Mouse (Mus musculus) olfactory bulb, adult 2 months (tissue): ENCODE measurements around the gene Alox12e. TPM values are rescaled to one million over a fixed set of nuclear protein-coding genes. Genes with fewer than 3 reads are reported as not detected.

Experiments
- H3K27ac ChIP-seq: fragments of 200-500 bp; 2 replicates; pipeline ENCODE4 v1.5.1; 2012; ENCODE audit warnings: low read depth, low read length; ENCODE audit not compliant: insufficient read depth
- H3K4me1 ChIP-seq: fragments of 200-500 bp; 2 replicates; pipeline ENCODE4 v1.6.1; 2012; ENCODE audit warnings: low read length; ENCODE audit not compliant: control insufficient read depth, insufficient read depth
- H3K4me3 ChIP-seq: fragments of 200-500 bp; 2 replicates; pipeline ENCODE4 v1.5.1; 2012; ENCODE audit warnings: mild to moderate bottlenecking, low read depth, low read length, moderate library complexity; ENCODE audit not compliant: insufficient read depth
- CTCF ChIP-seq: fragments of 200-500 bp; IDR thresholded peaks from 2 replicates; pipeline ENCODE4 v1.5.1; 2012; ENCODE audit warnings: low read depth, mild to moderate bottlenecking, low read length, moderate library complexity; ENCODE audit not compliant: insufficient read depth
- POLR2A ChIP-seq: fragments of 200-500 bp; IDR thresholded peaks from 2 replicates; pipeline ENCODE4 v1.6.1; 2012; ENCODE audit warnings: mild to moderate bottlenecking, low read depth, low read length, moderate library complexity; ENCODE audit not compliant: insufficient read depth
- WGBS: fragments of 180-500 bp; shearing (Covaris S2); methylation state at CpG from one replicate; pipeline ENCODE4 v1.1.7; 2018; 5-methylcytosine and 5-hydroxymethylcytosine counted together
- polyA plus RNA-seq: library from polyadenylated mRNA; stranded (reverse); fragments of >200 nt; gene quantifications from 2 replicates; pipeline ENCODE4 v1.2.4, GENCODE M21; 2012; ENCODE audit warnings: low replicate concordance; ENCODE audit not compliant: missing spikeins, insufficient read depth, insufficient read length

Gene Alox12e
- polyA plus RNA-seq, 1 experiment, result not detected

- 66% methylated on average over 1 of the region's 1 CpGs for WGBS
- H3K27ac ChIP-seq, result no peak overlapping the region
- H3K4me1 ChIP-seq, result no peaks in the 10 kb centered on the region; the same call in 1 of the 2 replicates
- TF ChIP-seq POLR2A (no peak), CTCF (no peak)
- no peak overlapping the region for H3K4me3 ChIP-seq
These were observed 56.0 kb downstream of the Alox12e start for GRCm38 (mm10) chr11:70266405-70266804.

DNA sequence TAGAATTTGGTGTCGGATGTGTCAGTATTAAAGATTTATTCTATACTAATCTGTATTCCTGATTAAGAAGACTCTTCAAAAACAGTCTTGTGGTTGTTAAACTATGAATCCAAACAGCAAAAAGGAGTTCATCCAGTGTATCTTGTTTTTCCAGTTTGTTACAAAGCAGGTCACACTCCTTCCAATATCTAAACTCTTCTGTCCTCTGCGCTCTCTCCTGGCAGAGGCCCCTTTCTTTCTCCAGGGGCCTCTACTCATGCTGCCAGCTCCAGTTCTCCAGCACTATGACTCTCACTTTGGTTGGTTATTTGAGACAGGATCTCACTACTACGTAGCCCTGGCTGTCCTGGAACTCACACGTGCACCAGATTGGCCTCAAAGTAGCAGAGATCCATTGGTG lies 56.6 kb downstream of the Alox12e start:
- no peak overlapping the region for H3K27ac ChIP-seq
- no peak overlapping the region for H3K4me3 ChIP-seq
- TF ChIP-seq CTCF (no peak), POLR2A (no peak)
- H3K4me1 ChIP-seq, result no peaks in the 10 kb centered on the region; the same call in 1 of the 2 replicates
- 77% methylated on average over 4 of the region's 4 CpGs for WGBS

Other genes starting within 250 kb of the Alox12e start
- gene Asgr2, start 230.0 kb downstream of the Alox12e start, polyA plus RNA-seq, result not detected in 2 replicates
- gene Mgl2, start 192.3 kb downstream of the Alox12e start, polyA plus RNA-seq, result not detected in 2 replicates
- not detected in 2 replicates for gene Clec10a, start 166.4 kb downstream of the Alox12e start, polyA plus RNA-seq
- gene Slc16a11, start 109.9 kb downstream of the Alox12e start, polyA plus RNA-seq, result not detected in 2 replicates
- gene Slc16a13, start 101.6 kb downstream of the Alox12e start, polyA plus RNA-seq, result not detected in 2 replicates
- not detected in 2 replicates for gene Bcl6b, start 92.8 kb downstream of the Alox12e start, polyA plus RNA-seq
- not detected in 2 replicates for gene 0610010K14Rik, start 84.7 kb downstream of the Alox12e start, polyA plus RNA-seq
- not detected in 2 replicates for gene Gm21988, start 82.8 kb downstream of the Alox12e start, polyA plus RNA-seq
- not detected in 2 replicates for gene Rnasek, start 82.8 kb downstream of the Alox12e start, polyA plus RNA-seq
- not detected in 2 replicates for gene Alox12, start 67.3 kb downstream of the Alox12e start, polyA plus RNA-seq
- not detected in 2 replicates for gene Alox15, start 29.4 kb upstream of the Alox12e start, polyA plus RNA-seq
- not detected in 2 replicates for gene Pelp1, start 87.4 kb upstream of the Alox12e start, polyA plus RNA-seq
- gene Arrb2, start 110.0 kb upstream of the Alox12e start, polyA plus RNA-seq, result not detected in 2 replicates
- gene Med11, start 129.3 kb upstream of the Alox12e start, polyA plus RNA-seq, result not detected in 2 replicates
- not detected in 2 replicates for gene Zmynd15, start 136.8 kb upstream of the Alox12e start, polyA plus RNA-seq
- gene Cxcl16, start 137.4 kb upstream of the Alox12e start, polyA plus RNA-seq, result not detected in 2 replicates
- not detected in 2 replicates for gene Tm4sf5, start 182.6 kb upstream of the Alox12e start, polyA plus RNA-seq
- gene Vmo1, start 192.0 kb upstream of the Alox12e start, polyA plus RNA-seq, result not detected in 2 replicates
- gene Gltpd2, start 196.6 kb upstream of the Alox12e start, polyA plus RNA-seq, result not detected in 2 replicates
- gene Psmb6, start 202.7 kb upstream of the Alox12e start, polyA plus RNA-seq, result not detected in 2 replicates
- gene Gm40193, start 210.3 kb upstream of the Alox12e start, polyA plus RNA-seq, result not detected in 2 replicates
- not detected in 2 replicates for gene Pld2, start 217.4 kb upstream of the Alox12e start, polyA plus RNA-seq
- 190 TPM in 1 of 2 replicates, not detected in the other for gene Mink1, start 240.3 kb upstream of the Alox12e start, polyA plus RNA-seq